Mouse (Mus musculus) inflammation-experienced regulatory T-cells, adult 6 months (primary cell): ENCODE data around the gene Snx10. TPM values are rescaled to one million over a fixed set of nuclear protein-coding genes. Genes with fewer than 3 reads are reported as not detected.
A peak's percentile ranks its signal among the peaks of the same experiment; 100 is the strongest.

ENCODE experiments used
- ATAC-seq: one replicate; pipeline ENCODE4 v1.8.0; 2017
- polyA plus RNA-seq, 3 experiments: library from polyadenylated mRNA; unstranded; fragments of 100-300 nt; shearing (Covaris generic); gene quantifications; one replicate each; pipeline ENCODE4 v1.2.1; 2017

The Snx10 gene
- polyA plus RNA-seq, 3 experiments from 2014 or later: 26.4 to 55.3 (median 36.4) TPM

DNA sequence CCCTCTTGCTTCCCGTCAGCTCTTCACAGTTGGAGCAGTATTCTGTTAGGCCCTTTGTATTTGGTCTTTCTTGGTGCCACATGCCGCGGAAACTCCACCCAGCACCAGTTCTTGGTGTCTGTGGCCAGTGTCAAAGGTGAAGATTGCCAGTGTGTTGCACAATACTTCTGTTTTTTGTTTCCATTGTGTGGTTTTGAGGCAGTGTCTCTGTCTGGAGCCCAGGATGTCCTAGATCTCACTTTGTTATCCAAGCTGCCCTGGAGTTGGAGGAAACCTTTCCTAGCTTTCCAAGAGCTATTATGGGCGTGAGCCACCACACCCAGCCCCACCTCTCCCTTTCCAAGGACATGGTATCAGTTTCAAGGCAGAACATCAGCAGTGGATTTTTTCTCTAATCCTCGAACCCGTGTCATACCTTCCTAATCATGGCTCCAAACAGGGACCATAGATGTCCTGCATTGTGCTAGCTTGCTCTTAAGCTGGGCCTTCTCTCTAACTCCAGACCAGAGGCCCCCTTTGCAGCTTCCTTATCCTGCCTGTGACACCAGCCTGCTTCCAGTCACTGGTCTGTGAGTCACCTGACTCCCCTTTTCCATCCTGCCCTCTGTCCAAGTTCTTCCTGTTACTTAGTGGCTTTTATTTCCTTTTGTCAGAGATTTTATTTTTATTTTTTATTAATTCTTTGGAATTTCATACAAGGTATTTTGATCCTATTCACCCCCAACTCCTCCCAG is 9.9 kb downstream of the Snx10 start:
- ATAC-seq: no peak

DNA sequence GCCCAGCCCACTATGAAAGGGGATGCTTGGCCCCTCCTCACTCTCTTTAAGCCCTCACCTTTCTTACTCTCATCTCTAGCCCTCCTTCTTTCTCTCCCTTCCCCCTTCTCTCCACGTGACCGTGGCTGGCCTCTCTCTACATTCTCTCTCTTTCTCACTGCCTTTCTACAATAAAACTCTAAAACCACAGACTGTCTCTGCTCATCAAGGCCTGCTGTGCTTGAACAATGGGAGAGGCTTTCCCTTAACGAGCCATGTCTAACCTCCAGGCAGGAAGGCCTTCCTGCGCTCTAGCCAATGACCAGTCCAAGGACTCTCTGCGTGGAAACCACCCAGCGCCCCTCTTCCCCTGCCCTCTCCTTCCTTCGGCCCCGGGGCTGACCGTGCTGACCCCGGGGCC is 11.9 kb downstream of the Snx10 start:
- no peak for ATAC-seq

DNA sequence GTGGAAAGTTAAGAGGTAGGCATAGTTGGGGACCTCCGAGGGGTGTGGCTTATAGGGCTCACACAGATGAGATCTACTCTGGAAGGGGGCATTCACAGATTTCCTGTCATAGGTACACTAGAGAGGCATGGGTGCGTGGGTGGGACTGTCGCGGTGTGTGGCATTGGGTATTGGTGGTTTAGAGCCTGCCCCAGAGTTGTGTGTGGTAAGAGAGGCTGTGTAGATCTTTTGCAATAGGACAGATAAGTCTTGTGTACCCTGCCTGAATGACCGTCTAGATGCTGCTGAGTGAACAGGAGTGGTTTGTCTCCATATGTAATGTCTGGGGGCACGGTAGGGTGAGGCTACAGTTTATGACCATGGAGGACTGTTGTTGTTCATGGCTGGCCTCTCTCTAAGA is 16.8 kb downstream of the Snx10 start:
- ATAC-seq: peak; percentile 10

DNA sequence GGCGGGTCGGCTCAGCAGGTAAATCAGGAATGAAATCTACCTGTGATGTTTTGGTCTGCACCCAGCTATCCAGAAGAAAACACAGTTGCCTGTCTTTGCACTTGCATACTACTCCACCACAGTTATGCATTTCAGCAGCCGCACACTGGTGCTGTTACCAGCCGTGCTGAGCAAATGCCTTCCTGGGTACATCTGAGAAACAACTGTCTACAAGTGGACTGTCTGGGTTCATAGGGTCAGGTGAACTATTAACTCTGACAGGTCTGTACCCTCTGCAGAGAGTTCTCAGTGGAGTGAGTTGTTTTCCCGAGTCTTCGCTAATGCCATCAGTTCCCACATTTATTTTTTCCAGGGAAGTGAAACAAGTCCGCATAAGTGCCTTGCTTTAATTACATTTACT is 17.7 kb downstream of the Snx10 start:
- ATAC-seq: no peak

DNA sequence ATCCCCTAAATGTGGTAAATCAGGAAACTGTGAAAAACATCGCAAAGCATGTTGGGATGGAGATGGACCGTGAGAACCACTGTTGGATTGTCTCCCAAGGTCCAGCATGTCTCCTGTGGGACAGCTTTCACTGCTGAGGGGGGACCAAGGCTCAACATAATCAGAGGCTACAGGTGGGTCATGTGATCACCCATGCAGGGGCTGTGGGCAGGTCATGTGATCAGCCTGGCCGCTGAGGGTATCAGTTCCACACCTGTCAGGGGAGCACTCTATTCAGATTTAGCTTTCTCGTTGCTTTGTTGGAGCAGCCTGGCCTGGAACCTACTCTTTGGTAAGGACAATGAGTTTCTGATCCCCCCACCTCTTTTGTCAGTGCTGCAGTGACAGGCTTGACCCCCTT is 18.4 kb downstream of the Snx10 start:
- ATAC-seq: no peak

DNA sequence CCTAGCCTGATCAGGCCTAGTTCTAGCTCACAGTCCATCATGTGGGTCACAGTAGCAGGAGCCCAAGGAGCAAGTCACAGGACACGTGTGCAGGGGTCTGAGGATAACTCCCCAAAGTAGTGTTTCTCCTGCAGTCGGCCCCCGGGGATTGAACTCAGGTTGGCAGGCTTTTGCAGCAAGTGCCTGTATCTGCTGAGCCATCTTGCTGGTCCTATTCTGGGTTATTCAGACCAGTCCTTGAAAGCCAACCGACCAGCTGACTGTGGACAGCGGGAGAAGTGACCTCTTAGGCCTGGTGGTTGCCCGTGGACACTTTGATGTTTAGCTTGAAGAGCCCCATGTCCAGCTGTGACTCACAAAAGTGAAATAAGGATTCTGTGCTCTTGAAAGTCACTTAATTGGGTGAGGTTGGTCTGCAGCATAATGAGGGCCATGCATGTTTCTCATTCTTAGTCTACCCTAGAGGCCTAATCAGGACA is 20.0 kb downstream of the Snx10 start:
- ATAC-seq: no peak

DNA sequence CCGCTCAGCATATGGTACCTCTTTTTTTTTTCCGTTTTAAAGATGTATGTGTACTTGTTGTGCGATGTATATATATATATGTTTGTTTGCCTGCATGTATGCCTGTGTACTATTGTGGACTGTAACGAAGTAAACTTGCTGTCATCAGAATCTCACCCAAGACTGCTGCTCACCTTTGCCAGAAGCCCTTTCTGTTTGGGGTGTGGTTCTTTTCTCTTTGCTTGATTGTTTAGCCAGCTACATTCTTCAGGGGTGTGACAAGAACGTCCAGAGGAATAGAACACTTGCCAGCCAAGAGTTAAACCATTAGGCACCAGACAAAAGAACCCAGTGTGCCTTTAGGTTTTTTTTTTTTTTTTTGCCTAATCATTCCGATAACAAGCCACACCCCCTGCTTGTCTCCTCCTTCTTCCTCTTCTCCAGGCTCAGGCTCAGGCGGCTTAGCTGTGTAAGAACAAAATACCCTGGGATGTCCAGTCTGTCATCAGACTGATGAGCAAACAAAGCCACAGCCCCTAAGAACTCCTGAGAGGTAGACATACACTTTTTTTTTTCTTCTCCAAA is 20.5 kb downstream of the Snx10 start:
- ATAC-seq: peak; percentile 52

DNA sequence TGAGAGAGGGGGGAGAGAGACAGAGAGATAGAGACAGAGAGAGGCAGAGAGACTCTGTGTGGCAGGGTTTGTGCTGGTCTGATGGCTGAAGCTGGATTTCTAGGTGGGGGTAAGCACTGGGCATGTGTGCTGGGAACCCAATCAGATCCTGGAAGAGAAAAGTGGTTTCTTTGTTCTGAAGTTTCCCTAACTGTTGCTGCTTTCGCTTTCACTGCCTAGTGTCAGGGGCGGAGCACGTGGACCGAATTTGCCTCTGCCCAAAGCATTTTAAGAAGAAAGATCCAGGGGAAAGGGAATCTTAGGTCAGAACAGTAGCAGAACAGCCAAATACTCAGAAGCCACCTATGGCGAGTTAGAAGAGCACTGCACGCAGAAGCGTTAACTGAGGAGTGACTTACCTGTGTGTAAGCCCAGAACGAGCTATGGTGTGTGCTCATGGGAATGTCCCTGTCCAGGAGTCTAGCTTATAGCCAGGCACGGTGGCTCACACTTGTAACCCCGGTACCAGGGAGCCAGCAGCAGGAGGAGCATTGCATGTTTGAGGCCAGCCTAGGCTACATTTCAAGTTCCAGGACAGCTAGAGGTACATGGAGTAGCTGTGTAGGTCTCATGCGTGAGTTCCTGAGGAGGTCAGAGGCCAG is 21.6 kb downstream of the Snx10 start:
- ATAC-seq: peak; percentile 94

DNA sequence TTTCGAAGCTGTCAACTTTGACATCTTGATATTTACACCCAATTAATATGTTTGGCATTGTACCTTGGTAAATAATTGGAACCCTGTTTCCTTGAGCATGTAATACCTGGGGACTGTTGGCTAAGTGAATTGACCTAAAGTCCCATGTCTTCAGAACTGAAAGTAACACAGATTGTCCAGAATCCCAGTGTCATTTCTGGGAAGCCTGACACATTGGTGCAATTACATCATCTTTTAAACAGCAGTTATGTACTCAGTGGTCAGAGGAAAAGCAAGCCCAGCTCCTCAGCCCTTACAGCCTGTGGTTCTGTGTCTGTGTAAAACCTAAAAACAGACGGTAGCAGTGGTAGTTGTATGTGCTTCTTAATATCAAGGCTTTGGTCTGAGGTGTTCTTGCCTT is 22.4 kb downstream of the Snx10 start:
- no peak for ATAC-seq

DNA sequence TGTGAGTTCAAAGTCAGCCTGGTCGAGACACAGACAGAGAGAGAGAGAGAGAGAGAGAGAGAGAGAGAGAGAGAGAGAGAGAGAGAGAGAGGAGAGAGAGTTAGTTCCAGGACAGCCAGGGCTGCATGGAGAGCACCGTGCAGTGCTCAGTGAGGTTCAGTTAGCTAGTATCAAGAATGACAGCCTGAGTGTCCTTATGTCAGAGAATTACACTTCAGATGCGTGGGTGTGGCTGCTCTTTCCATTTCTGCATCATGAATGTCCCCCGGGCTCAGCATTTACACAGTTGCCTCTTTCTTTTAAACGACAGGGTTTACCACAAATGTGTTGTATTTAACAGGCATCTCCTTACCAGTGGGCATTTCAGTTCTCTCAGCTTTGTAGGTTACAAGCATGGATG is 25.1 kb downstream of the Snx10 start:
- no peak for ATAC-seq

DNA sequence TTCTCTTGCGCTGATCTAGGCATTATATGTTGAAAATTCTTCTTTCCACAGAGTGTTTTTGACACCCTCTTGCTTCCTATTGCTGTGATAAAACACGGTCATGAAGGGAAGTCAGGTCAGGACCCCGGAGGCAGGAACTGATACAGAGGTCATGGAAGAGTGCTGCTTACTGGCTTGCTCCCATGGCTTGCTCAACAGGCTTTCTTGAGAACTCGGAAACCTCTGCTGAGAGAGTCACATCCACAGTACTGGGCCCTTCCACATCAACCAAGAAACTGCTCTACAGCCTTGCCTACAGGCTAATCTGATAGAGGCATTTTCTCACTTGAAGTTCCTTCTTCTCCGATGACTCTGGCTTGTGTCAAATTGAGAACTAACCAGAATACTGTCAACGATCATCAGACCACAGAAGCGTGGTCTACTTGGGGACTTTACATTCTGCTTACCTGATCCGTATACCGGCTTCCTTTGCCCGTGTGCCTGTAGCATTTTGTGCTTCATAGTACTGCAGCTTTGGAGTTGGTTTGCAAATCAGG is 27.6 kb downstream of the Snx10 start:
- no peak for ATAC-seq

DNA sequence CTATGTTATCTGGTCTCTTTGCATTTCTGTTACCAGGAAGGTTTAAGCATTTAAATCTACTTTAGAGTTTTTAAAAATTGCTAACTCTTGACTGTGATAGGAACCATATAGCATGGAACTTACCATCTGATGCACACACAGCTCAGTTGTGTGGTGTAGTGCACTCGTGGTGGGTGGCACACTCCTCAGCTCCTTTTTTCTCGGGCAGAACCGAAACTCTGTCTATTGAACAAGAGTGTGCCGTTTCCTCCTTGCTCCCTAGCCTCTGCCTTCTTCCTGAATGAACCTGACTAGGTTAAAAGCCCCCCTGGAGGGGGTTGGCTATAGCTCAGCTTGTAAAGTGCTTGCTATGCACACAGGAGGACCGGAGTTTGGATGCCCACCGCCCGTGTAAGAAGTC is 32.9 kb downstream of the Snx10 start:
- no peak for ATAC-seq

DNA sequence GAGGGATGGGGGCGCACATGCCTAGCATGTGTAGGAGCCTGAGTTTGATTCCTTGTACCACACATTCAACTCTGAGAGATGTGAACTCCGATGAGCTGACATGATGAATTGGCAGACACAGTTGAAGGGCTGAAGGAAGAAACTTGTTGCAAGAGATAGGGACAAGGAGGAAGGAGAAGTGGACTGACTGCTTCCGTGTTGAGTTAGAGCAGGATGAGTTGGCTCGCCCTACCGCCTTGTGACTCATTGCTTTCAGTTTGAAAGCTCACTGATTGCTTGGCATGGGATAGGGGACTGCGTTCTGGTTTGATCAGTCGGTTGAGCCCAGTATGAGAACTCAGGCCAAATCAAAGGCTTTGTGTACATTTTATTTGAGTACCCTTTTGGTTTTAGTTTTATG is 34.6 kb downstream of the Snx10 start:
- ATAC-seq: no peak

DNA sequence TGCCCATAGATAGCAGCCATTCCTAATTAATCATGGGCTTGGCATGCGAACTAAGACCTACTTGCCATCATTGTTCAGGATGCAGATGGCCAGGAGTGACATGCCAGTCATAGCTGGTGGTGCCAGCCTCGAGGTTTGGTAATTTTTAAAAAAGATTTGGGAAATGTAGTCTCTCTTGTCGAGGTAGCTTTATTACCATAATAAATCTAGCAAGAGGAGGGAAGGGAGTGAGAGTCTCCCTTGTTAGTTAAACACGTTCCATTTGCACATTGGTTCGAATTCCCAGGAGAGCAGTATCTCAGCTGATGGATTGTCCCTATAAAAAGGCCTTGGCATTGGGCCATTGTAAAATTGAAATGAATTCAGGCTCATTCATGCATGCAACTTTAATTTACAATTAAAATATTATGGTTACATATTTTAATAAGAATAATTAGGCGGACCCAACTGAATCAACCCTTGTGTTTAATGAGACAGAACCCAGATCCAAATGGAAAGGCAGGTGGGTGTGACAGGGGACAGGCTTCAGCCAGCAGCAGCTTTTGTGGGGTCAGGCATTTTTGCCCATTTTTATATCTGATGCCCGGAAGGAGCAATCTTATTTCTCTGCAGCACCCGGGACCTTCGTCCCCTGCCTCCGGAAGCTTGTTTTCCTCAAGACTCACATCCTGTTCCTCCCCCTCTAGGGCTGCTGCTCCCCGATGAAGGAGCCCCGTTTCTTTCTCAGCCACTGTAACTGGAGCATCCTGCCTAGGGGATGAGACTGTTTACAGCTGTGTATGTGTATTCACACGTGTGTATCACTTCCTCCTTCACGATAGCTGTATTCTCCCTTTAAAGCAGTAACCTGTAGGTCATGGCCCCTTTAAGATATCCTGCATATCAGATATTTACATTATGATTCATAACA is 43.3 kb downstream of the Snx10 start:
- no peak for ATAC-seq

DNA sequence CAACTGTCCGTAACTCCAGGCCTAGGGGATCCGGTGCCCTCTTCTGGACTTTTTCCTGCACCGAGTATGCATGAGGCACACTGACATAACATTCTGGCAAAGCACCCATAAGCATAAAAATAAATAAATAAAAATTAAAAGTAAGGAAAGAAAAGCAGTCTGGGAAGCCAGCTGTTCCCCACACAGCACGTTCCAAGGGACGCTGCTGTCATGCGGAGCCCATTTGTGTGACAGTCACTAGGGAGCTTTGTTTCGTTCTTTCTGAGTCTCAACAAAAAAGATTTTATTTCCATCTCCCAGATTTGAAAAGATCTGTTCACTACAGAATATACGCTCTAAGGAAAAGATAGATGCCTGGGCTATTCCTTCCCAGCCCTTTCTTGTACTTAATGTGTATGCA is 45.4 kb downstream of the Snx10 start:
- no peak for ATAC-seq

DNA sequence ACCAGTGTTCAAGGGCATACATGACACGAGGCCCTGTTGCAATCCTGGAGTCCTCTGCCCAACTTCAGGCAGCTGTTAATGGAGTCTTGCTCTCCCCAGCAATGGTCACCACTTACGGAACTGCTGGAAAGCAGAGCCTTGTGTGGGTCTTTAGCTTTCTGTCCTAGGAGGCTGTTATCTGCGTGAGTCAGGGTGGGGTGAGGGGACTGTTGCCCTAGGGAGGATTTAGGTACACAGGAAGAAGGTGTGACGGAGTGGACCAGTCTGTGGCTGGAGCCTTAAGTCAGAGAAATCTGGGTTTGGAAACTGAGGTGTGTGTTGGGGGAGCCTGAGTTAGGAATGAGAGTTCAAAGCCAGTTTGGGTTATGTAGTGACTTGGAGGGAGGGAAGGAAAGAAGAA is 49.4 kb downstream of the Snx10 start:
- no peak for ATAC-seq

DNA sequence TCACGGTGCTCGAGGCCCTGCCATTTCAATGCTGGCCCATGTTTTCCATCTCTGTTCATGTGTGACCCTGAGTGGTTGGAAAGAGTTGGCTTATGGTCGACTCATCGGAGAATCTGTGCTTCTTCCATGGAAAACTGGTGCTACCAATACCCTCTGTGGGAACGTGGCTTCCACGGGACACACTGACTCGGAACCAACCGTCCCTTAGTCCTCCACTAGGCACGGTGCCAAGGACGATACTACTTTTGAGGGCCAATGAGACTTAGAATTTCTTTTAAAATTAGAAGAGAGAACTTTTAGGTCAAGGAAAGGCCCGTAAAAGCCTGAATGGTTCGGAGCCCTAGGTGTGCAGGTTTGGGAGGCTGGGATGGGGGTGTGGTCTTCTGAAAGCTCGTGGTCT is 50.4 kb downstream of the Snx10 start:
- no peak for ATAC-seq

DNA sequence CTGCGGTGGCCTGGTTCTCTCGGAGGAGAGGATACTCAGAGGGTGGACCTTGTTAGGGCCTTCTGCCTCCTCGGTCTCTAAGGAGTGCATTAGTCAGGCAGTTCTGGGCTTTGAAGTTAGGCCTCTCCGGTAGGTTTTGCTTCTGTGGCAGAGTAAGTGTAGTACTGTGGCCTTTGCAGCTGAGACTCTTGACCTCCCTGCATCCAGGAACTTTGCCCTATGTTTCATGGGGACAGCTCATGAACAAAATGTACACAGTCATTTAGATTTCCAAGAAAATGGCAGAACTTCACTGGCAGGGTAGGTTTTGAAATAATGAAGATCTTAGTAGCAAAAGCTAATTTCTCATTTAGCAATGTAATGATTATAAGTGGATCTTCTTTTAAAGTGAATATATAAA is 54.7 kb downstream of the Snx10 start:
- ATAC-seq: no peak

DNA sequence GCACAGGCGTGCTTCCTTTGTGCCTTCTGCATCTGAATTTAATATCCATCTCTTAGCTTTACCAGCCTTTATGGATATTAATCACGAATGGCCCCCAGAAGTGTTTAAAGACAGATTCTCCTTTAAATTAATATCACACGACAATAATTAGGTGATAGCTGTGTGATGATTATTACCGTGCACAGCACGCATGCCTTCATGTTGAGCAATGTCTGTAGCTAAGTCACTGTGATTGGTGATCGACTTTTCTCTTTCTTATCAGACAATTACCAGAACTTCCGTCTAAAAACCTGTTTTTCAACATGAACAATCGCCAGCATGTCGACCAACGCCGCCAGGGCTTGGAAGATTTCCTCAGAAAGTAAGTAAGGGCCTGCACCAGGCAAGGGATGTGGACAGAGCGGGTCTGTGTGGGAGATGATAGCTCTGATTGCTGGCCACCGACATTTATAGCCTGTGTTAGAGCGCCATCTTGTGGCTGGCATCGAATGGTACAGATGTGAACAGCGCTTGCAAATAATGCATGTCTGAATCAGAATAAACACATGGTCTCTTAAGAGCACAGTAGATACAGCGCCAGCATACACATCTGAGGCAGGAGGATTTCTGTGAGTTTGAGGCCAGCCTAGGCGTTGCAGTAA is 56.5 kb downstream of the Snx10 start:
- ATAC-seq: peak; percentile 93

DNA sequence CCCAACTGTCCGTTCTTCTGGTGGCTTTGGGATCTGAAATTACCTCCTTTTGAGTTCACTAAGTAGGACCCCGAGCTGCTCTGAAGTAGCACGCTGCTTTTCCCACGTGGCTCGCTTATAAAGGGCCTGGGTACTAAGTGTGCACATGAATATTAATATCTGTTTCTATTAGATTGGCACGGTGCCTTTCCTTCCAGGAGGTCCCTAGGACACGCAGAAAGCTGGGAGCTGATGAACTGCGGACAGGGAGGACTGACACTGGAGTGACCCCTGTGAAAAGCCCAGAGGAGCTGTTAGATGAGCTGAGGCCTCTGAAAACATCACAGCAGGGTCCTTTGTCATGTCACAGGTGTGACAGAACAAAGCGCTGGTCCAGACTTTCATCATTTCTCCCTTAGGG is 57.7 kb downstream of the Snx10 start:
- no peak for ATAC-seq

DNA sequence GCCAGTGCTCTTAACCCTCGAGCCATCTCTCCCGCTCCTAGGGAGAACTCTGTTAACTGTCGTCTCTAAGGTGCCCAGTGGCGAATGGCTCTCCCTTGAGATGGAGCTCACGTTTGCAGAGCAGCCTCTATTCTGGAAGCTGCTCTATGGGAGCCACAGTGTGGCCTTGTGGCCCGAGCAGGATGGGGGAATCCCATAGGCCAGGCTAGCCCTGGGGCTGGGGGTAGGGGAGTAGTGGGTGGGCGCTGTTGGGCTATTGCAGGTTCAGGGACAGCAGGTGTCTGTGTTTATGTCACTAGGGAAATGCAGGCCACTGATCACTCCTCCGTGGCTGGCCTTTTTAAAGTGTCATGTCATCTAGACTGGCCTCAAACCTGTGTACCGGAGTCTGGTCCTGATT is 58.4 kb downstream of the Snx10 start:
- ATAC-seq: no peak

DNA sequence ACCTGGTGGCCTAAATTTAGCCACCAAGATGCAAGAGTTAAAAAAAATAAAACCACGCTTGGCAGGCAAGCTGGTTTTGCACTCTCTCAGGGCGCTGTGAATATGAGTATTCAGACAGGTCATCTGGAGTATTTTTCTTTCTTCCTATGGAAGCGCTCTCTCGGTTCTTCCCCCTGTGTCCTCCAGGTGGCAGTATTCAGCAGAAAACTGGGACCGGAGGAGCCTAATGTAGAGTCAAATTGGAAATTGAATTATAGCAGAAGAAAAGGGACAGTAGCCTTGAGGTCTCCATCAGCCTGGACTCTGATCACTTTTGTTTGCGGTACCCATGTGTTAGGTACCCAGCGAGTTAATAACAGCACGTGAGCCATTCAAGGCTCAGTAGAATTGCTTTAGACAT is 62.3 kb downstream of the Snx10 start:
- ATAC-seq: peak; percentile 77
